Mouse (Mus musculus) stomach, postnatal 0 days (tissue): ENCODE measurements at regions not wholly inside any gene's neighbourhood (a gene's known extent, or its start where the extent isn't known, plus 50 kb on each side); places are given as distances from the start of the nearest gene placed in this dataset.

Source experiments
- CTCF ChIP-seq: IDR thresholded peaks from 2 replicates; pipeline ENCODE4 v1.5.1; 2016; ENCODE audit warnings: antibody characterized with exemption, low read depth, mild to moderate bottlenecking, moderate library complexity
- EP300 ChIP-seq: optimal IDR thresholded peaks from 2 replicates; pipeline ENCODE3; 2016; ENCODE audit warnings: antibody characterized with exemption

DNA sequence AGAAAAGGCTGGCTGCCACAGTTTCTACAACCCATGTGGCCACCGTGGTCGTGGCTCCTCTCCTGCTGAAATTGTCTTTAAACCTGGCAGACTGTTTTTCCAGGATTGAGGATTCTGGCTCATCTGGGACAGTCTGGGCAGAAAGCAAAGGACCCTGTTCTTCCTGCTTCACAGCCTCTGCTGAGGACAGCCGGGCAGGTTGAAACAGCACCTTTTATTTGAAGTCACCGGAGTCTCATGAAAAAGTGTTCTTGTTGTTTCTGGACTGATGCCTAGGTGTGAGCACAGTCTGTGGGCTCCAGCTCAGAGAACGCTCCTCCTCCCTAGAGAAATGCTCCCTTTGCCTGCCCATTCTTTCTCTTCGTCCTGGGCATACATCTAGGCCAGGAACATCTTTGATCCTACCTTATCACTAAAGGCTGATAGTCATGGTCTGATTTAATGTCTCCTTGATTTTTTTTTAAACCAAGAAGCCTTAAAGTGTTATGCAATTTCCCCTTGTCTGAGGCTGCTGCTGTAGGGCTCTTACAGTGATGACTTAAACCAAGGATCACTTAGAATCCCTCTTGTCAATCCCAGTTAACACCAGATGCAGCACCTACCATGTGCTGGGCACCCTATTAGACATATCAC lies 177.0 kb upstream of the Frmd6 start:
- TF ChIP-seq CTCF (no peak), EP300 (no peak)
